Mouse (Mus musculus) kidney, postnatal 0 days (tissue): ENCODE measurements around the gene Slc4a1. TPM values are rescaled to one million over a fixed set of nuclear protein-coding genes. Genes with fewer than 3 reads are reported as not detected.

Experiments used
- ATAC-seq: fragments of 200-750 bp; cut with Nextera tagmentation; replicated peaks from 2 replicates; pipeline ENCODE4 v1.8.0; 2017; ENCODE audit warnings: low read depth, moderate number of reproducible peaks, moderate TSS enrichment, moderate library complexity; ENCODE audit not compliant: low FRiP score
- DNase-seq: peaks from one replicate; pipeline ENCODE4 v3.0.0-alpha.2; 2016; ENCODE audit warnings: low spot score
- H3K27ac ChIP-seq: fragments of 300-500 bp; sonication (generic); 2 replicates; pipeline ENCODE4 v1.5.1; 2014; ENCODE audit warnings: mild to moderate bottlenecking
- H3K27me3 ChIP-seq: fragments of 300-500 bp; sonication (generic); 2 replicates; pipeline ENCODE4 v1.6.1; 2014; ENCODE audit warnings: low read length, mixed read lengths; ENCODE audit not compliant: insufficient read depth
- H3K36me3 ChIP-seq: fragments of 300-500 bp; sonication (generic); 2 replicates; pipeline ENCODE4 v1.6.1; 2014; ENCODE audit warnings: low read length, mixed read lengths; ENCODE audit not compliant: insufficient read depth
- H3K4me1 ChIP-seq: fragments of 300-500 bp; sonication (generic); replicated peaks from 2 replicates; pipeline ENCODE4 v1.6.1; 2014; ENCODE audit warnings: antibody characterized with exemption, low read length, mixed read lengths; ENCODE audit not compliant: insufficient read depth
- H3K4me2 ChIP-seq: fragments of 300-500 bp; sonication (generic); 2 replicates; pipeline ENCODE4 v1.6.1; 2014; ENCODE audit warnings: mild to moderate bottlenecking, low read length, moderate library complexity, mixed read lengths
- H3K4me3 ChIP-seq: fragments of 300-500 bp; sonication (generic); replicated peaks from 2 replicates; pipeline ENCODE4 v1.5.1; 2014; ENCODE audit warnings: low read depth, low read length
- H3K9ac ChIP-seq: fragments of 300-500 bp; sonication (generic); 2 replicates; pipeline ENCODE4 v1.6.1; 2014; ENCODE audit warnings: low read depth, low read length
- H3K9me3 ChIP-seq: fragments of 300-500 bp; sonication (generic); replicated peaks from 2 replicates; pipeline ENCODE4 v1.6.1; 2016; ENCODE audit warnings: low read length, inconsistent platforms, mixed read lengths
- CTCF ChIP-seq: IDR thresholded peaks from 2 replicates; pipeline ENCODE4 v1.5.1; 2016; ENCODE audit warnings: antibody characterized with exemption, low read depth, mild to moderate bottlenecking, moderate library complexity
- WGBS: fragments of 180-500 bp; shearing (Covaris S2); extraction: QIAGEN DNeasy Blood & Tissue Kit; methylation state at CpG from one replicate; pipeline ENCODE4 v1.1.7; 2014; 5-methylcytosine and 5-hydroxymethylcytosine counted together
- polyA plus RNA-seq: library from polyadenylated mRNA; unstranded; fragments of >200 nt; fragmentation: Nextera tagmentation; extraction: Ambion mirVana; gene quantifications from 2 replicates; pipeline ENCODE4 v1.2.1, GENCODE M21; 2015

Slc4a1 gene
- polyA plus RNA-seq, 1 experiment from 2014 or later = 7.4 TPM

DNA sequence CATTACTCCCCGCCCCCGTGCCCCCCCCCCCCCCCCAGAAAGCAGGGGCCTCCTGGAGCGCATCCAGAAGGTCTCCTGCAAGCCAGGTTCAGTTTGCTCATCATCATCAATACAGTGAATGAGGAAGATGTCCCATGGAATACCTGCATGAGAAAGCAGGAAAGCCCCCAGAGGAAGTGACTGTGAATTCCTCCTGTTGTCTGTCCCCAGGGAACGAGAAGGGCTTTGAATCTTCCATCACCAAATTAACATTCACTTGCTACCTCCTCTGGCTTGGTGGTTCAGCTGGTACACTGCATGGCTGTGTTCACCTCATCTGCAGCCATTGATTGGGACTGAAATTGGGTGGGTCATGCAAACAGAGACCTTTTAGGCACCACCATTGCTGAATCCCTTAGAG is 19.1 kb upstream of the Slc4a1 start:
- no peak for TF ChIP-seq CTCF
- 62% methylated on average over 4 of the region's 4 CpGs for WGBS
- DNase-seq (no peak), ATAC-seq (no peak)
- Histone ChIP-seq H3K36me3 (no peaks in the 10 kb centered on the region), H3K27me3 (no peaks in the 10 kb centered on the region), H3K4me1 (no peaks in the 10 kb centered on the region), H3K9ac (no peak overlapping the region), H3K27ac (no peak overlapping the region), H3K4me3 (no peak overlapping the region), H3K4me2 (no peak overlapping the region), H3K9me3 (no peaks in the 10 kb centered on the region)

GRCm38 (mm10) chr11:102384418-102384817 is 18.4 kb upstream of the Slc4a1 start:
- Histone ChIP-seq H3K4me2 (no peak overlapping the region), H3K27ac (no peak overlapping the region), H3K27me3 (no peaks in the 10 kb centered on the region), H3K9ac (no peak overlapping the region), H3K4me1 (no peaks in the 10 kb centered on the region), H3K9me3 (no peaks in the 10 kb centered on the region), H3K36me3 (no peaks in the 10 kb centered on the region), H3K4me3 (no peak overlapping the region)
- DNase-seq = no peak
- WGBS = 68% methylated on average over 2 of the region's 2 CpGs
- no peak for TF ChIP-seq CTCF
- ATAC-seq = no peak

- H3K27ac ChIP-seq = no peak overlapping the region
- no peaks in the 10 kb centered on the region for H3K4me1 ChIP-seq
- no peak for DNase-seq
- H3K4me3 ChIP-seq = no peak overlapping the region
- no peaks in the 10 kb centered on the region for H3K9me3 ChIP-seq
- no peaks in the 10 kb centered on the region for H3K36me3 ChIP-seq
- 85% methylated on average over 1 of the region's 1 CpGs for WGBS
- H3K27me3 ChIP-seq = no peaks in the 10 kb centered on the region
- no peak for TF ChIP-seq CTCF
- H3K4me2 ChIP-seq = no peak overlapping the region
- no peak for ATAC-seq
- H3K9ac ChIP-seq = no peak overlapping the region
These were observed 17.5 kb upstream of the Slc4a1 start for GRCm38 (mm10) chr11:102383365-102384136.

- H3K4me3 ChIP-seq = no peak overlapping the region
- no peaks in the 10 kb centered on the region for H3K36me3 ChIP-seq
- no peaks in the 10 kb centered on the region for H3K27me3 ChIP-seq
- H3K9ac ChIP-seq = no peak overlapping the region
- no peak for TF ChIP-seq CTCF
- ATAC-seq (no peak), DNase-seq (no peak)
- no peak overlapping the region for H3K4me2 ChIP-seq
- no peak overlapping the region for H3K27ac ChIP-seq
- H3K4me1 ChIP-seq = no peaks in the 10 kb centered on the region
- no peaks in the 10 kb centered on the region for H3K9me3 ChIP-seq
- WGBS = 77% methylated on average over 3 of the region's 3 CpGs
These were observed 16.8 kb upstream of the Slc4a1 start for GRCm38 (mm10) chr11:102382794-102383193.

DNA sequence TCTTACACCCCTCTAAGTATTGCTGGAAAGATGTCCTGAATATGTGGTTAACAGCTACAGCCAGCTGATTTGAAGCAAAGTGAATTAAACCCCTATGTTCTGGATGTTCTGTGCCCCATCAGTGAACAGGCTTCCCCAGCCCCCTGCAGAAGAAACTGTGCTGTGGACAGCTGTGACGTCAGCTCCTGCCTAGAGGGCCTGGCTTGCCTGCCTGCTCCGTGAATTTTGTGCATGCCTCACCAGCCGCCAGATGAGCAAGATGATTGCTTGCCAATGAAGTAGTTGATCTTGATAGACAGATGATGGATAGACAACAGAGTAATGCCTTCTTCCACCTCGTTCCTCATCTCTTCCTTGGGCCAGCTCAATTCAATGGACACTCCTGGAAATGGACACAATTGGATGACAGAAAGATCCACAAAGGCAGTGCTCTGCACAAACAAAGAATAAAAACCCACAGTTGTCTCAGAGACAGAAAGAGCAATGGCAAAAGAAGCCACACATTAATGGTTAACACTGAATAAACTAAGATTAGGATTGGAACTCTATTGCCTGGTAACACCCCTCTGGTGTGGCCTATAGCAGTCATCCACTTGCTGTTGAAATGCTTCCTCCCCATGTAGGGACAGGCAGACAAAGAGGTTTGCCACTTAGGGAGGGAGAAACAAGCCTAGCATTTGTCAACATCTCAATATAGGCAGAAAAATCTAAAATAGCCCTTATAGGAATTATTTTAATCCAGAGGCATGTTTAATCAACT is 15.5 kb upstream of the Slc4a1 start:
- Histone ChIP-seq H3K9me3 (no peaks in the 10 kb centered on the region), H3K4me3 (no peak overlapping the region), H3K27me3 (no peaks in the 10 kb centered on the region), H3K4me1 (no peaks in the 10 kb centered on the region), H3K9ac (no peak overlapping the region), H3K27ac (no peak overlapping the region), H3K4me2 (no peak overlapping the region), H3K36me3 (no peaks in the 10 kb centered on the region)
- 47% methylated on average over 4 of the region's 4 CpGs for WGBS
- no peak for ATAC-seq
- no peak for TF ChIP-seq CTCF
- DNase-seq = no peak

GRCm38 (mm10) chr11:102380091-102380490 is 14.1 kb upstream of the Slc4a1 start:
- WGBS = 64% methylated on average over 5 of the region's 5 CpGs

More at GRCm38 (mm10) chr11:102380091-102380490, 14.1 kb upstream of the Slc4a1 start:
- no peak overlapping the region for H3K9ac ChIP-seq
- H3K9me3 ChIP-seq = no peaks in the 10 kb centered on the region
- H3K27me3 ChIP-seq = no peaks in the 10 kb centered on the region
- no peak overlapping the region for H3K27ac ChIP-seq
- no peaks in the 10 kb centered on the region for H3K36me3 ChIP-seq
- no peak overlapping the region for H3K4me2 ChIP-seq
- no peak for DNase-seq
- TF ChIP-seq CTCF = no peak
- no peak overlapping the region for H3K4me3 ChIP-seq
- H3K4me1 ChIP-seq = peaks cover 12% of the 10 kb centered on the region; the same call in 1 of the 2 replicates
- ATAC-seq = no peak
